Mouse (Mus musculus) MEL (cell line): ENCODE results near the gene Insyn1.

ENCODE experiments used
- CHD2 ChIP-seq: IDR thresholded peaks from 2 replicates; pipeline ENCODE4 v1.6.1; 2011; ENCODE audit warnings: low read length, improper control_type of control experiment
- CTCF ChIP-seq, 3 experiments: IDR thresholded peaks in 2 of 3; conservative IDR thresholded peaks in 1 of 3; 2 replicates each; pipeline ENCODE4 v1.5.1; 2011 to 2012; ENCODE audit warnings: low read length in 3 of 3, low read depth in 2 of 3, mild to moderate bottlenecking in 2 of 3, improper control_type of control experiment in 1 of 3, inconsistent platforms in 1 of 3, mixed read lengths in 1 of 3, moderate library complexity in 1 of 3; ENCODE audit not compliant: control insufficient read depth in 1 of 3, insufficient read depth in 1 of 3, poor library complexity in 1 of 3, severe bottlenecking in 1 of 3
- ELF1 ChIP-seq: IDR thresholded peaks from 2 replicates; pipeline ENCODE4 v1.6.1; 2014; ENCODE audit warnings: low read depth, mild to moderate bottlenecking, inconsistent platforms, low read length, improper control_type of control experiment, moderate library complexity
- EP300 ChIP-seq, 2 experiments: IDR thresholded peaks; 2 replicates each; pipeline ENCODE4 v1.6.1; 2011; ENCODE audit warnings: improper control_type of control experiment in 2 of 2, low read length in 2 of 2, low read depth in 1 of 2, mild to moderate bottlenecking in 1 of 2
- GATA1 ChIP-seq: IDR thresholded peaks from 2 replicates; pipeline ENCODE4 v1.6.1; 2011; ENCODE audit warnings: low read depth, low read length, improper control_type of control experiment
- JUND ChIP-seq: IDR thresholded peaks from 2 replicates; pipeline ENCODE4 v1.6.1; 2011; ENCODE audit warnings: low read depth, mild to moderate bottlenecking, improper control_type of control experiment, low read length
- MAFK ChIP-seq: IDR thresholded peaks from 2 replicates; pipeline ENCODE4 v1.6.1; 2011; ENCODE audit warnings: low read depth, mild to moderate bottlenecking, low read length, improper control_type of control experiment, borderline replicate concordance
- MAX ChIP-seq: IDR thresholded peaks from 2 replicates; pipeline ENCODE4 v1.6.1; 2011; ENCODE audit warnings: low read length, improper control_type of control experiment
- MXI1 ChIP-seq: IDR thresholded peaks from 2 replicates; pipeline ENCODE4 v1.6.1; 2011; ENCODE audit warnings: mild to moderate bottlenecking, low read depth, low read length, improper control_type of control experiment
- NRF1 ChIP-seq: IDR thresholded peaks from 2 replicates; pipeline ENCODE4 v1.6.1; 2014; ENCODE audit warnings: low read depth, mild to moderate bottlenecking, inconsistent platforms, low read length, improper control_type of control experiment, moderate library complexity; ENCODE audit not compliant: poor library complexity, insufficient read depth, severe bottlenecking
- TBP ChIP-seq: IDR thresholded peaks from 2 replicates; pipeline ENCODE4 v1.8.0; 2011; ENCODE audit warnings: low read depth, low read length, improper control_type of control experiment
- UBTF ChIP-seq: IDR thresholded peaks from 2 replicates; pipeline ENCODE4 v1.6.1; 2012; ENCODE audit warnings: low read depth, mild to moderate bottlenecking, inconsistent platforms, low read length, improper control_type of control experiment, moderate library complexity, borderline replicate concordance; ENCODE audit not compliant: insufficient read depth

DNA sequence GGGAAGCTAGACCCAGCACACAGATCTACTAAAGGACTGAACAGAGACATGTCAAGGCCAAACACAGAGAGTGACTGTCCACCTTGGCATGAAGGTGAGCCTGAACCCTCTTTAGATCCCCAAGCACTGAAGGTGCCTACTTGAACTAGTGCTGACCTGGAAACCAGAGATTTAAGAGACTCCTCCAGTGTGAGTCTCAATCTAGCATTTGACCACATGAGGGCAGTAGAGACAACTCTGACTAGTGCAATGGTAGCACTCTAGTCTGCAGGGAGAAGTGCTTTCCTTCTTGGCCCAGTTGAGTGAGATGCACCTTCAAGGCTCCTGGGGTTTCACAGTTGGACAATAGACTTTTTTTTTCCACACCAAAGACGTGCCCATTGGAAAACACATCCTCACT lies 46.4 kb downstream of the Insyn1 start:
- TF ChIP-seq ELF1 (no peak), TBP (no peak), CHD2 (no peak), MXI1 (no peak), CTCF (IDR thresholded peaks at IDR 0.05 in 2 of 3, conservative IDR thresholded peaks at IDR 0.05 in 1 of 3; ENCODE audit: control insufficient read depth in 1 of 3, insufficient read depth in 1 of 3, low read depth in 2 of 3, low read length in 3 of 3, poor library complexity in 1 of 3, severe bottlenecking in 1 of 3) (peak; percentile 59 to 86 (median 73)), JUND (no peak), NRF1 (no peak), GATA1 (no peak), UBTF (no peak), EP300 (IDR thresholded peaks at IDR 0.05; ENCODE audit: low read depth in 1 of 2, low read length in 2 of 2) (no peak), MAFK (no peak), MAX (no peak)
